Mouse (Mus musculus): ENCODE measurements around the gene Pik3cb. TPM values are rescaled to one million over a fixed set of nuclear protein-coding genes. Genes with fewer than 3 reads are reported as not detected.

The Pik3cb gene
- polyA plus RNA-seq, 1 experiment from 2014 or later = 4.1 TPM

DNA sequence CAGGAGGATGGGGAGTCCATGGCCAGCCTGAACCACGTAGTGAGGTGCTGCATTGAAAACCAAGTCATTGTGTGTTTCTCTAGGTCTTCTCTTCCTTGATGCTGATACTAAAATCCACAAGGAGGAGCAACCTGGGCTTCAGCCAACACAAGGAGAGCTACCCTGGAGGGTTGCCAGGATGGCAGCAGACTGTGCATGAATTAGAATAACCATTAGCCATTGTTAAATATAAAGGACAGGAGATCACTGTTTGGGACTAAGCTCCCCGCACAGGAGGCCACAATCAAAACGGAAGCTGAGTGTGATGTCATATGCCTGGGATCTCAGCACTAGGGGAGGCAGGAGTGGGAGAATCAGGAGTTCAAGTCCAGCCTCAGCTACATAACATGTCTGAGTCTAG lies 13.2 kb upstream of the Pik3cb start:
- DNase-seq (ENCODE audit: low spot score) (peak; percentile 71), ATAC-seq (peak; percentile 74)
- TF ChIP-seq EP300 (IDR thresholded peaks at IDR 0.05) (peak; percentile 31; the same call in 1 of the 2 replicates), CTCF (IDR thresholded peaks at IDR 0.05) (peak; percentile 26)
- no peak overlapping the region for H3K4me3 ChIP-seq (ENCODE audit: low read depth, low read length)
- H3K4me1 ChIP-seq (ENCODE audit: insufficient read depth, low read depth, low read length) = no peaks in the 10 kb centered on the region; the same call in 1 of the 2 replicates
- no peak overlapping the region for H3K27ac ChIP-seq (ENCODE audit: low read length)
- no peak overlapping the region for H3K9ac ChIP-seq (replicated peaks; ENCODE audit: low read depth)
- 25% methylated on average over 3 of the region's 3 CpGs for WGBS
- no peaks in the 10 kb centered on the region for H3K36me3 ChIP-seq (ENCODE audit: insufficient read depth, low read length)
- no peak overlapping the region for H3K4me2 ChIP-seq (replicated peaks; ENCODE audit: low read depth, low read length)
- H3K9me3 ChIP-seq (ENCODE audit: low read length) = no peaks in the 10 kb centered on the region
- H3K27me3 ChIP-seq (replicated peaks; ENCODE audit: insufficient read depth, low read length) = no peaks in the 10 kb centered on the region

DNA sequence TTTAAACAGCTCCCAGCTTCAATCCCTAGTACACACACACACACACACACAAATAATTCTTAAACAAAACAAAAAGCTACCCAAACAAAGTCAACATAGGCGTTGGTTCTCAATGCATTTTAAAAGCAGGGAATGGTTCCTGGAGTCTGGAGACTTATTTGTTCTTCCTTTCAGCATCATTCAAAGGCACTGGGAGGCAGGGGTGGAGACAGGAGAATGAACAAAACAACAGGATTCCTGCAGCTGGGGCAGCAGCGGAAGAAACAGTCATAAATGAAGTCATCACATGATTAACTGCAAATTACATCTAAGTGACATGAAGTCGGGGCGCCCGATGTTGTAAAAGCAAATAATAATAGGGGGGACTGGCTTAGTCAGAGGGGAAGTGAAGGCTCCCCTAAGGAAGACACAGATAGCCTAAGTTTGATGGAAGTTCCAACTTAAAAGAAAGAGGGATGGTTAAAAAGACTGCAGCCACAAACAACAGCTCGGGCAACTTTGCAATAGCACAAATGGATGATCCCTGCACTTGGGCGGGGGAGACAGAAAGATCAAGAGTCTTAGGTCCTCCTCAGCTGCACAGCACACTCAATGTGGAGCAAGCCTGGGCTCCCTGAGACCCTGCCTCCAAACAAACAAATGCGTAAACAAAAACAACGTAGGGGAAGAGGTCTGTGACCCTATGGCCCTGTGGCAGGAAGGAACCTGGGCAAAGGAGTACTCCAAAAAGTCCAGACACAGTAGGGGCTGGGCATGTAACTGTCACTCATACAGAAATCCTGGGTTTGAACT lies 12.5 kb upstream of the Pik3cb start:
- H3K9ac ChIP-seq (replicated peaks; ENCODE audit: low read depth) = no peak overlapping the region
- no peaks in the 10 kb centered on the region; the same call in 1 of the 2 replicates for H3K4me1 ChIP-seq (ENCODE audit: insufficient read depth, low read depth, low read length)
- no peak overlapping the region for H3K4me2 ChIP-seq (replicated peaks; ENCODE audit: low read depth, low read length)
- H3K4me3 ChIP-seq (ENCODE audit: low read depth, low read length) = no peak overlapping the region
- DNase-seq (ENCODE audit: low spot score) = no peak
- H3K27me3 ChIP-seq (replicated peaks; ENCODE audit: insufficient read depth, low read length) = no peaks in the 10 kb centered on the region
- 32% methylated on average over 9 of the region's 9 CpGs for WGBS
- peak; percentile 41; the same call in 1 of the 2 replicates for ATAC-seq
- H3K9me3 ChIP-seq (ENCODE audit: low read length) = no peaks in the 10 kb centered on the region
- no peaks in the 10 kb centered on the region for H3K36me3 ChIP-seq (ENCODE audit: insufficient read depth, low read length)
- H3K27ac ChIP-seq (ENCODE audit: low read length) = no peak overlapping the region
- TF ChIP-seq EP300 (IDR thresholded peaks at IDR 0.05) (no peak), CTCF (IDR thresholded peaks at IDR 0.05) (no peak)

DNA sequence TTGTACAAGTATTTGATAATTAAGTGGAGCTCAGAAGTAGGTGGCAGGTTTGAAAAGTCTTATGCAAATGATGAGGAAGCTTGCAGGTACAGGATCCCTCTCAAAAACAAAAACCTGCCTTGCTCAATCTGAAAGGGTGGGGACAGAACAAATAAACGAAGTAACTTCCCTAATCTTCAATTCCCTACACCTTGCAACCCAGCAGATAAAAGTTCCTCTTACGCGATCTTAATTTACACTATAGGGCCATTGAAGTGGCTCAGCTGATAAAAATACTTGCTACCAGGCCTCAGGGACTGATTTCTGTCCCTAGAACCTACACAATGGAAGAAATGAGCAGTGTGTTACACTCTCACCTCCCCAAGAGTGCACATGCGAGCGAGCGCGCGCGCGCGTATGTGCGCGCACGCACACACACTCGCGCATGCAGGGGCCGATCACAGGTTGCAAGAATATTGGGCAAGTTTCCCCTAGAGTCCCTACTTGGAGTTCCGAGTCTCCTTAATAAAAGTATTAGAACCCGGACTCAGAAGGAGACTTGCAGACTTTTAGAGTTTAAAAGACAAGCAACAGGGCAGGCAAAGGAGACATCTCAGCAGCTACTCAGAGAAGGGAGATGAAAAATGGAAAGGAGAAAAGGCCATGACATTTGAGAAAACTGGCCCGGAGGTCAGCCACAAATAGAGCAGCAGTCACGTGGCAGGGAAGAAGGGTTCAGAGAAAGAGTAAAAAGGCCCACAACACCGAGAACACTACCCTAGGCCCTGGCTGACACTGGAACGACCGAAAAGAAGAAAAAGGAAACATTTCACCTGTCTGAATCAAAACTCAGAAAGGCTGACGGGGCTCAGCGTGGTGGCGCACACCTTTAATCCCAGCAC lies 6.7 kb upstream of the Pik3cb start:
- Histone ChIP-seq H3K27ac (ENCODE audit: low read length) (no peak overlapping the region), H3K4me2 (replicated peaks; ENCODE audit: low read depth, low read length) (no peak overlapping the region), H3K4me1 (ENCODE audit: insufficient read depth, low read depth, low read length) (no peaks in the 10 kb centered on the region), H3K4me3 (ENCODE audit: low read depth, low read length) (no peak overlapping the region), H3K9me3 (ENCODE audit: low read length) (no peaks in the 10 kb centered on the region), H3K27me3 (replicated peaks; ENCODE audit: insufficient read depth, low read length) (no peaks in the 10 kb centered on the region), H3K36me3 (ENCODE audit: insufficient read depth, low read length) (no peaks in the 10 kb centered on the region), H3K9ac (replicated peaks; ENCODE audit: low read depth) (no peak overlapping the region)
- no peak for DNase-seq (ENCODE audit: low spot score)
- 72% methylated on average over 27 of the region's 27 CpGs for WGBS
- no peak for ATAC-seq
- TF ChIP-seq EP300 (IDR thresholded peaks at IDR 0.05) (no peak), CTCF (IDR thresholded peaks at IDR 0.05) (no peak)

DNA sequence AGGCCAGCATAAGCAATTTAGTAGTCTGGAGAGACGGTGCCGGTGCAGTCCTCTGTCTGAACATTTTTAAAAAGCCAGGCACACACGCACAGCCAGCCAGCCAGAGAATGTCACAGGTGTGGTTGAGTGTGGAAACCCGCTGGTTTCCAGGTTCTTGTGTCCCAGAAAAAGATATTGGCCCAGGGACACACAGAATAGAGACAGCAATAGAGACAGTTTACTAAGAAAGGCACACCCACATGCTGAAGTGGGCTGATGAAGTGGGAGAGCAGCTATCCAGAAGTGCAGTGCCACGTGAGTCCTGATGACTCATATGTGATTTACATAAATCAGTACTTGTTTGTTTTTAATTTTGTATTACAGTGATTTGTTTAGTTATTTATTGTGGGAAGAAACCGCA lies 5.3 kb upstream of the Pik3cb start:
- H3K36me3 ChIP-seq (ENCODE audit: insufficient read depth, low read length) = no peaks in the 10 kb centered on the region
- no peaks in the 10 kb centered on the region for H3K9me3 ChIP-seq (ENCODE audit: low read length)
- 37% methylated on average over 6 of the region's 6 CpGs for WGBS
- no peak overlapping the region for H3K27ac ChIP-seq (ENCODE audit: low read length)
- H3K4me3 ChIP-seq (ENCODE audit: low read depth, low read length) = no peak overlapping the region
- ATAC-seq = peak; percentile 52; the same call in 1 of the 2 replicates
- TF ChIP-seq EP300 (IDR thresholded peaks at IDR 0.05) (no peak), CTCF (IDR thresholded peaks at IDR 0.05) (no peak)
- no peak overlapping the region for H3K9ac ChIP-seq (replicated peaks; ENCODE audit: low read depth)
- no peaks in the 10 kb centered on the region for H3K27me3 ChIP-seq (replicated peaks; ENCODE audit: insufficient read depth, low read length)
- H3K4me1 ChIP-seq (ENCODE audit: insufficient read depth, low read depth, low read length) = no peaks in the 10 kb centered on the region
- peak; percentile 54 for DNase-seq (ENCODE audit: low spot score)
- H3K4me2 ChIP-seq (replicated peaks; ENCODE audit: low read depth, low read length) = no peak overlapping the region

DNA sequence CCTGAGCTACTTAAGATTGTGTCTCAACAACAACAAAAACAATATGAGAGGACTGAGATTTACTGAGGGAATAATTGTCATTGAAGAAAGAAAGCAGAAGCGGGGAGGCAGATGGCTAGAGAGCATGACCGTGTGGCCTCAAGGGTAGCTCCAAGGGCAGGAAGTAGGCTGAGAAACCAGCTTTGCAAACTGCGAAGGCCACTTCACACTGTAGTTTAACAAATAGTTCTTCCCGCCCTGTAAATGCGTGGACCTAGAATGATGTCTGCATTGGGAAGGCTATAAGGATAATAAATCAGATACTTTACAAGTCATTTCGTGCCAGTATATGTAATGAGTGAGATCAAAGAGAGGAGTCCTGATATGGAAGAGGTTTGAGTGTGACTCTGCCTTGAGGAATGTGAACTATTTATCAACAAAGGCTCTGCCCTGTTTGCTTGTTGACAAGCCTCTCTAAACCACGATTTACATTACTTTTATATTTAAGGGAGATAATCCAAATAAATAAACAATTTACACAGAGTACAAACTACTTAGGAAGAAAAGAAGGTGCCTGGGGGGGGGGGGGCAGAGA lies 4.1 kb upstream of the Pik3cb start:
- 33% methylated on average over 7 of the region's 7 CpGs for WGBS

DNA sequence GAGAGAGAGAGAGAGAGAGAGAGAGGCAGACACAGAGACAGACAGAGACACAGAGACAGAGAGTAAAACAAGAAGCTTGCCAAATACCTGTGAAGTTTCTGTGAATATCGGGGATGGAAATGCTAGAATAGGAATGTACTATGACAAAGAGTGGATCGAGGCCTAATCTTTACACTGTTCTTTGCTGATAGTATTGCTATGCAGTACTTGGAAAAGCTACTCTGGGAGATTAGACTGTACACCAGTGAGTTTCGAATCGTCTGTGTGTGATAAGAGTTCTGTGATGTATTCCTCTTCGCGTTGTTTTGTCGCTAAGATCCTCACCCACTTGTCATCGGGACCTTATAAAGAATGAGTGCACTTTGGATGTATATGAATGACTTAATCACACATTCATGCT lies 1.2 kb upstream of the Pik3cb start:
- no peak overlapping the region for H3K27ac ChIP-seq (ENCODE audit: low read length)
- no peak for TF ChIP-seq EP300 (IDR thresholded peaks at IDR 0.05)
- no peak for TF ChIP-seq CTCF (IDR thresholded peaks at IDR 0.05)
- no peak overlapping the region for H3K9ac ChIP-seq (replicated peaks; ENCODE audit: low read depth)
- H3K27me3 ChIP-seq (replicated peaks; ENCODE audit: insufficient read depth, low read length) = no peaks in the 10 kb centered on the region
- ATAC-seq = no peak
- H3K4me3 ChIP-seq (ENCODE audit: low read depth, low read length) = no peak overlapping the region
- WGBS = 67% methylated on average over 8 of the region's 8 CpGs
- H3K4me1 ChIP-seq (ENCODE audit: insufficient read depth, low read depth, low read length) = peaks cover 4% of the 10 kb centered on the region; the same call in 1 of the 2 replicates
- H3K9me3 ChIP-seq (ENCODE audit: low read length) = no peaks in the 10 kb centered on the region
- no peak for DNase-seq (ENCODE audit: low spot score)
- no peaks in the 10 kb centered on the region for H3K36me3 ChIP-seq (ENCODE audit: insufficient read depth, low read length)
- no peak overlapping the region for H3K4me2 ChIP-seq (replicated peaks; ENCODE audit: low read depth, low read length)

More for the DNA sequence above, 4.1 kb upstream of the Pik3cb start:
- H3K4me3 ChIP-seq (ENCODE audit: low read depth, low read length) = no peak overlapping the region
- TF ChIP-seq CTCF (IDR thresholded peaks at IDR 0.05) (no peak), EP300 (IDR thresholded peaks at IDR 0.05) (no peak)
- no peak overlapping the region for H3K9ac ChIP-seq (replicated peaks; ENCODE audit: low read depth)
- no peak overlapping the region for H3K4me2 ChIP-seq (replicated peaks; ENCODE audit: low read depth, low read length)
- DNase-seq (ENCODE audit: low spot score) (no peak), ATAC-seq (no peak)
- H3K4me1 ChIP-seq (ENCODE audit: insufficient read depth, low read depth, low read length) = no peaks in the 10 kb centered on the region
- no peaks in the 10 kb centered on the region for H3K36me3 ChIP-seq (ENCODE audit: insufficient read depth, low read length)
- no peak overlapping the region for H3K27ac ChIP-seq (ENCODE audit: low read length)
- no peaks in the 10 kb centered on the region for H3K27me3 ChIP-seq (replicated peaks; ENCODE audit: insufficient read depth, low read length)
- no peaks in the 10 kb centered on the region for H3K9me3 ChIP-seq (ENCODE audit: low read length)
